Mouse (Mus musculus): ENCODE results near the gene Prkch.
A peak's percentile ranks its signal among the peaks of the same experiment; 100 is the strongest.

Prkch gene

GRCm38 (mm10) chr12:73580811-73581210 lies 3.8 kb upstream of the Prkch start:
- no peak for DNase-seq (ENCODE audit: low spot score in 2 of 2)

GRCm38 (mm10) chr12:73583318-73583717 lies 1.3 kb upstream of the Prkch start:
- no peak for DNase-seq (ENCODE audit: low spot score in 2 of 2)

GRCm38 (mm10) chr12:73583813-73584609 lies 585 bp upstream of the Prkch start:
- DNase-seq (ENCODE audit: low spot score in 2 of 2), result no peak

GRCm38 (mm10) chr12:73585241-73585801 lies 725 bp downstream of the Prkch start:
- DNase-seq (ENCODE audit: low spot score in 2 of 2), result no peak

- no peak for DNase-seq (ENCODE audit: low spot score in 2 of 2)
Measured at GRCm38 (mm10) chr12:73585850-73586249, 1.3 kb downstream of the Prkch start.

- no peak for DNase-seq (ENCODE audit: low spot score in 2 of 2)
Measured at GRCm38 (mm10) chr12:73587262-73587661, 2.7 kb downstream of the Prkch start.

- DNase-seq (ENCODE audit: low spot score in 2 of 2), result no peak
Measured at GRCm38 (mm10) chr12:73590627-73591276, 6.2 kb downstream of the Prkch start.

- no peak for DNase-seq (ENCODE audit: low spot score in 2 of 2)
Measured at GRCm38 (mm10) chr12:73591625-73592024, 7.0 kb downstream of the Prkch start.

- DNase-seq (ENCODE audit: low spot score in 2 of 2), result peak in 1 of 2 experiments; percentile 23
Measured at GRCm38 (mm10) chr12:73593021-73593798, 8.6 kb downstream of the Prkch start.

- no peak for DNase-seq (ENCODE audit: low spot score in 2 of 2)
Measured at GRCm38 (mm10) chr12:73594177-73594745, 9.7 kb downstream of the Prkch start.

- no peak for DNase-seq (ENCODE audit: low spot score in 2 of 2)
Measured at GRCm38 (mm10) chr12:73595226-73595625, 10.6 kb downstream of the Prkch start.

- DNase-seq (ENCODE audit: low spot score in 2 of 2), result peak in 1 of 2 experiments; percentile 67
Measured at GRCm38 (mm10) chr12:73598241-73598640, 13.6 kb downstream of the Prkch start.

- DNase-seq (ENCODE audit: low spot score in 2 of 2), result no peak
Measured at GRCm38 (mm10) chr12:73600457-73600856, 15.9 kb downstream of the Prkch start.

GRCm38 (mm10) chr12:73602974-73603373 lies 18.4 kb downstream of the Prkch start:
- DNase-seq (ENCODE audit: low spot score in 2 of 2), result no peak

GRCm38 (mm10) chr12:73603653-73604052 lies 19.1 kb downstream of the Prkch start:
- no peak for DNase-seq (ENCODE audit: low spot score in 2 of 2)

- no peak for DNase-seq (ENCODE audit: low spot score in 2 of 2)
Measured at GRCm38 (mm10) chr12:73604762-73605161, 20.2 kb downstream of the Prkch start.

GRCm38 (mm10) chr12:73605174-73605573 lies 20.6 kb downstream of the Prkch start:
- DNase-seq (ENCODE audit: low spot score in 2 of 2), result no peak

GRCm38 (mm10) chr12:73607381-73608064 lies 22.9 kb downstream of the Prkch start:
- DNase-seq (ENCODE audit: low spot score in 2 of 2), result no peak

GRCm38 (mm10) chr12:73608065-73608397 lies 23.4 kb downstream of the Prkch start:
- no peak for DNase-seq (ENCODE audit: low spot score in 2 of 2)

- DNase-seq (ENCODE audit: low spot score in 2 of 2), result no peak
Measured at GRCm38 (mm10) chr12:73609262-73609661, 24.7 kb downstream of the Prkch start.

All from spleen, postnatal 10 days (tissue).